Mouse (Mus musculus) R1 (cell line): ENCODE measurements around the gene H2bfm.
A peak's percentile ranks its signal among the peaks of the same experiment; 100 is the strongest.
"Not testable (repeated sequence)": the region's sequence is repeated elsewhere in the genome, so short reads cannot be mapped to it uniquely, and the experiment has no call there.

Experiments
- DNase-seq: peaks from one replicate; pipeline ENCODE4 v3.0.0-alpha.2; 2018; ENCODE audit warnings: low read depth, low spot score

The H2bfm gene

DNA sequence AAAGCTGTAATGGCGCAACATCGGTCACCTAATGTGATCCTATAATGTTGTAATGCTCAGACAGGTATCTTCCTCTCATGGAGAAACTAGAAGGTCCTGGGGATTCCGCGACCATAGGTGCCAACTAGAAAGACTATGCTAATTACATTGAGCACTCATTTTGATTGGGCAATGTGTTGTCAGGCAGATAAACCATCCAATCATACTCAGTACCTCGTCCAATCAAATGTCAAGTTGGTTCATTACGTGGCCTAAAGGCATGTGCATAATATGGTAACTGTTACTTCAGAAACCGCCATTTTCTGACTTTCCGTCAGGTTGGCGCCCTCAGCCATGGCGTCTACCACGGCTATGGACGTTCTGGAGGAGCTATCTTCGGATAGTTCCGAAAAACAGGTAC, at the start of gene H2bfm:
Gene H2bfm (plus strand): TSS at position 295 of the 400 bp plus-strand sequence.
- peak; percentile 54 for DNase-seq

DNA sequence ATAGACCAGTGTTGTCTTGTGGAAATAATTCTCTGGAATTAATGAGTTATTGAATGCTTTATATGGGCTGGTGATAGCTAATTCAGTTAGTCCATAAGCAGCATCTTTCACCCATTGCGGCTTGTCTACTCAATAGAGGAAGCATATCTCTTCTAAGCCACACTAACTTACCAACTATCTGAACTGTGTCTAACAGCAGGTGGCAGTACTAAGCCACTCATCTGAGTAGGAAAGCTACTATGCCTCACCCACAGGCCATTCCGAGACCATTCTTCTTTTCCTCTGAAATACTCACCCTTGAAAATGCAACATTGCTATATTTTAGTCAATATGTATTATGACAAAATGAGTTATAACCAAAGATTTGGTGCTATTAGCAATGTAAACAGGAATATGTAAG, 31.4 kb upstream of the H2bfm start:
- DNase-seq: peak; percentile 22

GRCm38 (mm10) chrX:136904369-136904768, 22.8 kb upstream of the H2bfm start:
- DNase-seq: no peak

GRCm38 (mm10) chrX:136925863-136926262, 1.3 kb upstream of the H2bfm start:
- peak; percentile 49 for DNase-seq

GRCm38 (mm10) chrX:136937985-136938384, 10.9 kb downstream of the H2bfm start:
- no peak for DNase-seq

DNA sequence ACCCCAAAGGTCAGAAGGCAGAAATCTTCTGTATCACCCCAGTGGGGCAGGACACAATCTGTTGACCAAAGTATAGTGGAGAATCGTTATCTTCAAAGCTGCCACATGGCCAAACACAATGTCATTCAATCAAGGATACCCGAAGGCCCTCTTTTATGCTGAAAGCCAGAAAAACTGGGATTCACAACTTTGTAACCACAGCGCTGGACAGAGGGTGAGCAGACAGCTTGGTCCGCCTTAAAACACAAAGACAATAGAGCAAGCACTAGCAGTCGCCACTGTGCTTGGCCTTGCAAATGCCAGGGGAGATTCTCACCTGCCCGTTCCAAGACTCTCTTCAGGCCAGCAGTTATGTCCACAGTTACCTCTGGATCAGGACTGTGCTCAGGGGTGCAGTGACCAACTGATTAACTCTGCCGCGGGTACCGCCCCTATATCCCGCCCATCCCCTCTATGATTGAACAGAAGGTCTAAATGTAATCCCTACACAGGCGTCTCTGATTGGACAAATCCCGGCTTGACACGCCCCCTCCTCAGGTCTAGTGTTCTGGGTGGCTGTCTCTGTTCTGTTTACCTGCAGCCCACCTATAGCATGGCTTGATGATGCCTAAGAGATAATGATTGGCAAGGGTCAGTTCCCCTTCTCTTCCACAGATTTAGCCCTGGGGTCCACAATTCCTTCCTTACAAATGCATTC, 30.6 kb downstream of the H2bfm start:
- peak; percentile 85 for DNase-seq

GRCm38 (mm10) chrX:136958300-136958699, 31.2 kb downstream of the H2bfm start:
- not testable (repeated sequence) for DNase-seq

- DNase-seq: peak; percentile 27
Measured at GRCm38 (mm10) chrX:136959688-136960087, 32.6 kb downstream of the H2bfm start.

DNA sequence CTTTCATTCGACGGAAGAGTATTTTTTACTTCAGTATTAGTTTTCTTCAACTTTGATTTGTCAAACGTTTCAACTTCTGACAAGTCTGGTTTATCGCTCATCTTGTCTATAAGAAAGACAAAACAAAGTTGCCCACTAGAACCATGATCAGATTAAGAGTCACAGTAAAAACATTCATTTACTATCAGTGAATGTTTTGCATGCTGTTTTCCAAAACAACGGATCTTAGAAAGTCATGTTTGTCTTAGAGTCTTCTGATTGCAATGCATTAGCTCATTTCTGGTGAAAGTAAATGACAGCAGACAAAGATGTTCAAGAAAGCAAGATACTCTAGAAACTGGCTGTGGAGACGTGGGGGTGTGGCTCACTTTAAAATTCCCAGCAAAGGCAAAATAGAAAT, 48.3 kb downstream of the H2bfm start, which contains the start of gene Tmsb15b2:
Gene Tmsb15b2 (minus strand): TSS at position 101 of the 400 bp plus-strand sequence.
- not testable (repeated sequence) for DNase-seq

DNA sequence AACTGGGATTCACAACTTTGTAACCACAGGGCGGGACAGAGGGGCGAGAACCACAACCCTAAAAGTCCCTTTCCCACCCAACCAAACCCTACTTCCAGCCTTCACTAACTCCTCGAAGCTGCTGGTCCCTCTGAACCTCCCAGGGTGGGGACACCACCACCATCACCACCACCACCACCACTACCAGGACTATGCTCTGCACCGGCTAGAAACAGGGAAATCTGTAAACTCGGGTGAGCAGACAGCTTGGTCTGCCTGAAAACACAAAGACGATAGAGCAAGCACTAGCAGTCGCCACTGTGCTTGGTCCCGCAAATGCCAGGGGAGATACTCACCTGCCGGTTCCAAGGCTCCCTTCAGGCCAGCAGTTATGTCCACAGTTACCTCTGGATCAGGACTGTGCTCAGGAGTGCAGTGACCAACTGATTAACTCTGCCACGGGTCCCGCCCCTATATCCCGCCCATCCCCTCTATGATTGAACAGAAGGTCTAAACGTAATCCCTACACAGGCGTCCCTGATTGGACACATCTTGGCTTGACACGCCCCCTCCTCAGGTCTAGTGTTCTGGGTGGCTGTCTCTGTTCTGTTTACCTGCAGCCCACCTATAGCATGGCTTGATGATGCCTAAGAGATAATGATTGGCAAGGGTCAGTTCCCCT, 49.4 kb downstream of the H2bfm start, which contains the start of the genes Tmsb15l and Tmsb15b1:
Gene Tmsb15l (minus strand): TSS at position 446 of the 661 bp plus-strand sequence.
Gene Tmsb15b1 (minus strand): TSS at position 451 of the 661 bp plus-strand sequence.
- DNase-seq: peak; percentile 91
